Mouse (Mus musculus): Measurements from ENCODE around the gene Gm26992.

Gene Gm26992

DNA sequence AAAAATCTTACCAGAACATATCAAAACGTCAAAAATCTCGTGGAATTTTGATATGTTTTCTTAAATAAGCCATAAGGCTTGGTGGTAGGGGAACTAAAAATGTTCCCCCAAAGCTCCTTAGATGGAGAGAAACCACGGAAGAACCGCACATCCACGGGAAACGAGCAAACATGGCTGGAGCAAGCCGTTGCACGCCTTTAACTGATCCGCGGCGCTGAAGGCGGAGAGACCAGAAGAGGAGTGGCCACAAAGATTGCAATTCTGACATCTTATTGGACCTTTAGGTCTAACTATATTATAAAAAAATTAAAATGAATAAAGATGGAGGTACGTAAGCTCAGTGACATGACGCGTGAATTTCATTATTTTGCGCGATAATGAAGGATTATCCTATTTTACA lies 61.2 kb downstream of the Gm26992 start:
- in situ Hi-C loops (cut with MboI, MseI), result no loop called here

DNA sequence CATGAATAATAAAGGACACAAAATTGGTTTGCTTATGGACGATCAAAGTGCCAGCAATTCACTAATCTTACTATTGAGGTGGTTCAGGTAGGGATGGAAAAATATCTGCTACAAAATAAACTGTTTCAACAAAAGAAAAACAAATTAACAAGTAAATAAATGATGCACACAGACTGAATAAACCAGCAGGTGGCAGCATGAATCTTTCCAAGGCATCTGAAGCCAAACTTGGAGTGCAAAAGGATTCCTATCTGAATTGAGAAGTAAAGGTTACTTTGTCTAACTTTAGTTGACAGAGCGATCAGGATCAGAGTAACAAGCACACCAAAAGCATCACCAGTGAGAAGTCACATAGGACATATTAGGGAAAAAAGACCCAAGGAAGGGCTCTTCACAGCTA lies 62.2 kb downstream of the Gm26992 start:
- in situ Hi-C loops (cut with MboI, MseI), result no loop called here

DNA sequence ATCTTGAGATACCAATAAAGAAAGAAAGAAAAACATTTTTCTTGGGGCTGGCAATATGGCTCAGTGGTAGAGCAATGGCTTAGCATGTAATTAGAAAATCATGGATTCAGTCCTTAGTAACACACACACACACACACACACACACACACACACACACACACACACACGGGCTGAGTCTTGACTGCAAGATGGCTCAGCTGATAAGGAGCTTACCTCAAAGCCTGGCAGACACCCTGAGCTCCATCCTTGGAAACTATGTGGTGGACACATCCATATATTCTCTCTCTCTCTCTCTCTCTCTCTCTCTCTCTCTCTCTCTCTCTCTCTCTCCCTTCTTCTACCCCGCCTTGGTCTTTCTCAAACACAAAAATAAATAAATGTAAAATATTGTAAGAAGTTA lies 69.0 kb downstream of the Gm26992 start:
- in situ Hi-C loops (cut with MboI, MseI), result no loop called here

DNA sequence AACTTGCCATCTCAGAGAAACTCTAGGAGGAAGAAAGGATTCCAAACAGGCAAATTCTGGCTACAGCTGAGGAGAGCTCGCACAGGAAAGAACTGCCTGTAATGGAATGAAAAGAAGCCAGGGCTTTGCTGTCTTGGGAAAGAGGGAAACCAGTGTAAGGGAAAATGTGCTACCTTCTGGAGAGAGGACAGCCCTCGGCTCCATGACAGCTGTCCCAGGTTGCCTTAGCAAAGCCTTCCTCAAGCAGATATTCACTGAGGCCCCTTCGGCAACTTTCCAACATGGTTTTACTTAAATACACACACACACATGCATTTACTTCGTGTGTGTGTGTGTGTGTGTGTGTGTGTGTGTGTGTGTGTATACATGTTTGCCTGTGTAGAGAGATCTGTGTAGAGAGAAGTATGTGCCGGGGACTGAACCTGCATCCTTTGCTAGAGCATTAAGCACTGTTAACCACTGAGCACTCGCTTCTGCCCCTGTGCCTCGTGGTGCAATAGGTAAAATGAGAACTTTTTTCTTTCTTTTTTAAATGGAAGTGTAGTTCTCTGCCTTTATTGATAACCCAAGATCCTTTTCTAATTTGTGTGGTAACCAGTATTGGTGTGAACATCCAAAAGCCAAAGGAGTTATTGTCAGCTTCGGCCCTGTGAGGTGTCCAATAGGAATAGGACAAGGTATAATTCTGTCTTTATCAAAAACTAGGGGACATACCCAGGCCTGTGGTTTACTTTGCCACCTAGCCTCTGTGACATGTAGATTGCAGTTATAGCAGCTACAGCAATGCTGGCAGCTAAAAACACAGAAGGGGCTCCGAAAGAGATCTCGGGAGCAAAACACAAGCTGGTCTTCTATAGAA lies 70.8 kb downstream of the Gm26992 start:
- in situ Hi-C loops (cut with MboI, MseI), result no loop called here

DNA sequence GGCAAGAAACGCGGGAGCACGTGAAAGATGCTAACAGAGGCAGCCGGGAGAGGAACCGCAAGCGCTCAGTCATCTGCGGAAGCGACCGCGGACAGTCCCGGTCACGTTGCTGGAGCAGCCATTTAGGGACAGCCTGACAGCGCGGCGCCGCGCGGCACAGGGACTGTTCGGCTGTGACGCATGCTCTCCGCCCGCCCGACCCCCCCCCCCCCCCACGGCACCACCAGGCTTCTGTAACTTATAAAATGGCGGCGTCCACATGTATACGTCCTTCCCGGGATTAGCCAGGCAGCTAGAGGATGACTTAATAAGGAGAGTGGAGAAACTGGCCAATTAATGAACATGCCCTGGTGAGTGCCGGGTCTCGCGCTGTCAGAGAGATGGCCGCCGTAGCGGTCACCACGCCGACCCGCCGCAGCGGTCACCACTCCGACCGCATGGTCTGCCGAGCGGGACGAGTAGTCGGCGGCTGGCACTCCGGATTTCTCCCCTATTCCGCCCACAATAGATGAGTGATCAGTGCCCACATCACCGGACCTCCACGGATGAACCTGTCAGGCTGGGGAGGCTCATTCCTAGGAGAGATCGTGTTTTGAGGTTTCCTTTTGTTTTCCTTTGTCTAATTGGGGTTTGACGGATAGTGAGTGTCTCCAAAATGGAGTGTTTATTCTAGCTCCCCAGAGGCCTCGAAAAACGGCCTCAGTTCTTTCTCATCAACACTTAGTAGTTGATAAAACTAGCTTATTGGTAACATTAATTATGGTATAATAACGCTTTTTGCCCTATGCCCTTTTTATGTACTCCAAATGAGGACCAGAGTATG lies 71.8 kb downstream of the Gm26992 start:
- in situ Hi-C loops (cut with MboI, MseI), result no loop called here

DNA sequence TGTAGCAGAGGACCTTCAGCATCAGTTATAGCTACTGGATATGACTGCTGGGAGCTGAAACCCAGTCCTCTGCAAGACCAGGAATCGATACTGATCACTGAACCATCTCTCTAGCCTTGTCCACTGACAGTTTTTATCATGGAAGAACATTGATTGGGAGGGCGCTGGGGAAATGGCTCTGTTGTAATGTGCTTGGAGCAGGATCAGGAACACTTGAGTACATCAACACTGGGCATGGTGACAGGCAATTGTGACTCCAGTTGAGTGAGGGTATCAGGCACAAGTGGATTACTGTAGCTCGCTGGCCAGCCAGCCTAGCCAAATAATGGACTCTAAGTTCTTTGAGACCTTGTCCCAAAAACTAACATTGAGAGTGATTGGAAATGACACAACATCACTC lies 77.6 kb downstream of the Gm26992 start:
- in situ Hi-C loops (cut with MboI, MseI), result no loop called here

DNA sequence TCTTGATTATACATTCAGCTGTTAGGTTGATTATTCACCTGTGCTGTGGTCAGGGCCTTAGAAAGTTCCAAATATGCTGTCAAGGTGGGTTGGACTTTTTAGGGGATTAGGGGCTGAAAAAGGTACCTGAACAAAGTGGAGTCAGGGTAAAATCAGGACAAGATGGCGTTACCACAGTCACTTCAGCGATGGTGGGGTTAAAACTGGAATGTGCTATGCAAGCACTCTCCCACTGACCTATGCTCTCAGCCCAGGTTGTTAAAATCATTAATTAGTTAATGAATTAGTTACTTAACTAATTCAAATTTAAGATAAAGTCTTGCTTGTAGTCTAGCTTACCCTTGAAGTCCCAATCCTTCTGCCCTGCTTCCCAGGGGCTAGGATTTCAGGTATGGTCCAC lies 78.3 kb downstream of the Gm26992 start:
- in situ Hi-C loops (cut with MboI, MseI), result no loop called here

DNA sequence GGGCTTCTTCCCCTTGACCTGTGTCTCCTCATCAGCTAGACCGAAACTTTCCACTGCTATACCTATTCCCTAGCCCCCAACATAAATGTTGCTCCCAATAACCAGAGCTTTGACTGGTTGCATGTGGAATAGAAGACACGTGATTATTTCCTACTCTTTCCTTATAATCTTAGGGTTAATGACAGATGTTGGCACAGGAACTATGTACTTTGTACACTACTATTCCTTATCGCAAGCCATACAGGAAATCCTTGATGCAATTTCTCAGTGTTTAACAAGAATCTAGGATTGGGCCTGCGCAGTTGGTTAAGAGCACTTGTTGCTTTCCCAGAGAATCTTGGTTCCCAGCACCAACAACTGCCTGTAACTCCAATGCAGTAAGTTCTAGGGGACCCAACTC lies 86.4 kb downstream of the Gm26992 start:
- in situ Hi-C loops (cut with MboI, MseI), result no loop called here

DNA sequence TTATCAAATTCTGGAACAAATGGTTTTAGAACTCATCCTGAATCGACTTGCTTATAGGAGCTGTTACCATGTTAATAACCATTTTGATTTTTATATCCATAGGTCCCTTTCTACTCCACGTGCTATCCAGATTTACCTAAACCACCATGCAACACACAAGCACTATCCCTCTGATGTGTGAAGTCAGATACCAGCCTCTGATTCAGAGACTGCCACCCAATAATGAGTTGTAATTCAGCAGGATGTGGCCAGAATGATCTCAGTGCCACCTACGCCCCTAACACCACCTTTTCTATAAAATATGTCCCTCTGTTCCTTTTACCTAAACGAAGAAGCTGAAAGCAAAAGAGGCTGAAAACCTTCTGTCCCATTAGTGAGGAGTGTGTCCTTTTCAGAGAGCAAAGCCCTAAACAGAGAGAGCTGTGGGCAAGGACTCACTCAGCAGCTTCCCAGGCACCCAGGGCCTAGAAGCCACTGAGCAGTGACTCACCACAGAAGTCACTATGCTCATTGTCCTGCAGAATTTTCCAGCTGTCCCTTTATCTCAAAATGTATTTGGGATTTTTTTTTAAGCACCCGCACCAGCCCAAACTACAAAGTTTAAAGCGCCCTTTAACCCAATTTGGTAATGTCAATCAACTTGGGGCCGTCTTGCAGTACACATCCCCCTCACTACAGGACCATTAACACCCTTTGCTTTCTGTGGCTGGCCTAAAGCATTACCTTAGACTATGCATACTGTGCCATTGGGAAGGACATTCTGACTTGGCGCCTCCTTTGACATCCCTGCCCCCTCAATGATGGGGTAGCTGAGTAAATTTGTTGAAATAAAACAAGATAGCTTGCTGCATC lies 87.6 kb downstream of the Gm26992 start:
- in situ Hi-C loops (cut with MboI, MseI), result no loop called here

DNA sequence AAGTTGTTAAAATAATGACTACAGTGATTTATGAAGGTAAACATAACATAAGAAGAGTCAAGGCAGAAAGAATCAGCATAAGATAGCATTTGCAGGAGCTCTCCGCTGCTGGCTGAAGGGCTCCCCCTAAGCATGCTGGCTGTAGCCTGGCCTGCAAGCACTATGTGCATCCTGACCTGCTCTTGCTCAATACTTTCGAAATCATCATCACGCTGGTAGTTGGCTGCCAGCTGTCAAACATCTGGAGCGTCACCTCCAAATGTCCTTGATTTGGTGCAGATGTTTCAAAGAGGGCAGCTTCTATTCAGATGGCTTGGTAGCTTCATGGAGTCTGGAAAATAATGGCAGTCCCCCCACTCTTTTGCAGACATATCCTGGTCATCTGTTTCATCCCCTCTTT lies 93.0 kb downstream of the Gm26992 start:
- in situ Hi-C loops (cut with MboI, MseI), result no loop called here

DNA sequence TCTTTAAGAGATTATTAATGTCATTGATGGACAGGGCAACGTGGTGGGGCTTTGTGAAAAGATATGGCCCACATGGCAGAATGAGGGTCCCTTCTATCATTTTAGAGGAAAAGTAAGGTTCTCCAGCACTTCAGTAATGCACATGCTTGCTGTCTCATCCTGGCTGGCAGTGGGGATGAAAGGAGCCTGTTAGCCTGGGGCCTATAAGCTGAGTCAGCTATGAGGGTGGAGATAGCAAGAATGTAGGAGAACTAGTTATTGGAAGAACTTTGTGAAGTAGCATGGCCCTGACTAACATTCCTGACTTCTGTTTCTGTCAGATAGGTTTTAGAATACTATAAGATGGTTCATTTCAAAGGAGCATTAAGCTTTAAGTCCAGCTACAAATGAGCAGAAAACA lies 93.5 kb downstream of the Gm26992 start:
- in situ Hi-C loops (cut with MboI, MseI), result no loop called here

DNA sequence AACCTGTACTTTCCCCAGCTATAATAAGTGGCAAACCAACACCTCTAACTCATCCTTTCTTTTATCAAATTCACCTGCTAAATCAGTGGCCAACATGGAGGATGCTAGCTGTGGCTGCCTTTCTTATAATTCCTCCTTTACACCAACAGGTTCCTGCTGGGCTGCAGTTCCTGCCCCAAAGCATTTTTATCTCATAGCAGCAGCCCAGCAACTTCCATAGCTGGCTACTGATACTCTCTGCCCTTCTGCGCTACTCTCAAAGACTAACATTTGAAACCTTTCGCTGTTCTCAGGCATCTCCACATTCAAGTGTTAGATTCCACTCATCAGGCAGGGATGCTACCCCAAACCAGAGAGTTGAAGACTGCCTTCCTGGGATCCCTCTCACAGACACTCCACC lies 97.0 kb downstream of the Gm26992 start:
- in situ Hi-C loops (cut with MboI, MseI), result no loop called here

DNA sequence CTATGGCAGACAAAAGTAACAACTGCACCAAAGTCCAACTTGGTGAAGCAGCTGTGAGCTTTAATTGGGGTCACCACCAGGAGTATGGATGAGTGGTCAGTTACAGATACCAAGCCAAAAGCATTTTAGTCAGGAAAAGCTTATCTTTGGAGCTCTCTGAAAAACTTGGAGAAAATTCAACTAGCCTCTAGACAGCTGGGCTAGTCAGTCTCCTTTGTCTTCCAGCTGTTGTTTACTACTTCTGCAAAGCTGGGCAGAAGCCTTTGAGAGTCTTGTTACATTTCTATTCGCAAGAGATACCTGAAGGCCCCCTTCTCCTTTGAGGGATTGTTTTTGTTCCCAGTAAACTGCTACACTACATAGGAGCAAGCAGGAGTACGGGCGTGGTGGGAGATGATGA lies 97.7 kb downstream of the Gm26992 start:
- in situ Hi-C loops (cut with MboI, MseI), result no loop called here

DNA sequence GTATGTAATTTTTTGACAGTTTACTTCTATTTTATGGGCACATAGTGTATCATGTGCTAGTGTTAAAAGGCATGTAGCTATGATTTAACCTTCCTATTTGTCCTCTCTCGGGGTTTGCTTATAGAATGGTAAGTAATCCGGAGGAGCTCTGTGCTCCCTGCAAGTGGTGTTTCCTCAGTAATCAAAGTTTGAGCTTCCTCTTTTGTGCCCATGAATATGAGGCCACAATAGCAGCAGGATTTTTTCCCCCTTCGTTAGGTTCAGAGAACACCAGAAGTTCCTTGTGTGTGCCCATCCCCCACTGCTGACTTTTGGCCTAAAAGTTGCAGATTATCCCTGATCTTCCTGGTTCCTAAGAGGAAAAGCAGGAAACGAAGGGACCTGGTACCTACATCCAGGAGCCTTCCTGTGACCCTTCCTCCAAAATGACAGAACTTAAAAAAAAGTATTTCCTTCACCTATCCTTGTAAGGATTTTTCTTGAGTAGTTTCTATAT lies 99.5 kb downstream of the Gm26992 start:
- in situ Hi-C loops (cut with MboI, MseI), result no loop called here

DNA sequence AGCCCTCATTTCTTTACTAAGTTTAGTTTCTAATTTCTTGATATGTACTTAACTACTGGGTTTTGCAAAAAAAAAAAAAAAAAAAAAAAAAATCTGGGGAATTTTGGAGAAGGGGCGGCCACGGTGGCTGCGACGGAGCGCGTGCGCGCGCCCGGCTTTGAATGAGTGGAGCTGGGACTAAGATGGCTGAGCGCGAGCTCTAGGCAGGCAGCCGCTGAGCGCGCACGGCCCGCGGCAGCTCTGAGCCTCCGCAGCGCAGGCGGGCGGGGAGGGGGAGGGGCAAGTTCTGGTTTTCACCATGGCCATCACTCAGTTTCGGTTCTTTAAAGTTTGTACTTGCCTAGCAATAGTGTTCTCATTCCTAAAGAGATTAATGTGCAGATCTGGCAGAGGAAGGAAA lies 107.4 kb downstream of the Gm26992 start:
- in situ Hi-C loops (cut with MboI, MseI), result no loop called here

Measured in regulatory T cell (primary cell).